Mouse (Mus musculus) CH12.LX (cell line): ENCODE measurements around the gene Amotl1. TPM values are rescaled to one million over a fixed set of nuclear protein-coding genes. Genes with fewer than 3 reads are reported as not detected.

ENCODE experiments used
- DNase-seq: peaks from one replicate; pipeline ENCODE4 v3.0.0-alpha.2; 2013; ENCODE audit errors: extremely low read depth
- H3K27ac ChIP-seq: 2 replicates; pipeline ENCODE4 v1.5.1; 2012; ENCODE audit warnings: low read depth, mild to moderate bottlenecking, control low read depth, moderate library complexity; ENCODE audit not compliant: insufficient read depth
- H3K27me3 ChIP-seq: replicated peaks from 2 replicates; pipeline ENCODE3; 2012; ENCODE audit warnings: inconsistent platforms
- H3K36me3 ChIP-seq, 2 experiments: replicated peaks in 1 of 2; 2 replicates each; pipeline versions ENCODE3 to v1.6.1; 2012; ENCODE audit warnings: inconsistent platforms in 1 of 2, low read length in 1 of 2, mild to moderate bottlenecking in 1 of 2, mixed read lengths in 1 of 2, moderate library complexity in 1 of 2; ENCODE audit not compliant: control insufficient read depth in 1 of 2, insufficient read depth in 1 of 2
- H3K4me1 ChIP-seq, 2 experiments: 2 replicates each; pipeline ENCODE4 v1.6.1; 2012; ENCODE audit warnings: inconsistent platforms in 1 of 2, moderate library complexity in 1 of 2; ENCODE audit not compliant: insufficient read depth in 2 of 2, control insufficient read depth in 1 of 2
- H3K4me2 ChIP-seq: 2 replicates; pipeline ENCODE4 v1.6.1; 2012; ENCODE audit warnings: low read depth, mild to moderate bottlenecking, control low read depth; ENCODE audit not compliant: poor library complexity, insufficient read depth, severe bottlenecking
- H3K4me3 ChIP-seq, 3 experiments: fragments of 150-350 bp in 1 of 3; sonication (generic) in 1 of 3; replicated peaks in 1 of 3; 2 replicates each; pipeline versions ENCODE3 to v1.5.1; 2011 to 2012; ENCODE audit warnings: low read depth in 2 of 3, low read length in 2 of 3, mild to moderate bottlenecking in 2 of 3, moderate library complexity in 2 of 3, control low read depth in 1 of 3, improper control_type of control experiment in 1 of 3, inconsistent platforms in 1 of 3, mixed read lengths in 1 of 3; ENCODE audit not compliant: poor library complexity in 1 of 3
- H3K79me2 ChIP-seq: replicated peaks from 2 replicates; pipeline ENCODE4 v1.6.1; 2012; ENCODE audit warnings: mild to moderate bottlenecking, moderate library complexity; ENCODE audit not compliant: control insufficient read depth, poor library complexity, insufficient read depth, severe bottlenecking; ENCODE audit errors: extremely low read depth
- H3K9ac ChIP-seq: 2 replicates; pipeline ENCODE4 v1.6.1; 2012; ENCODE audit warnings: low read depth, mild to moderate bottlenecking, control low read depth, moderate library complexity; ENCODE audit not compliant: insufficient read depth
- H3K9me3 ChIP-seq: replicated peaks from 2 replicates; pipeline ENCODE3; 2012; ENCODE audit warnings: low read length, inconsistent platforms, mixed read lengths
- CHD1 ChIP-seq: IDR thresholded peaks from 2 replicates; pipeline ENCODE4 v1.6.1; 2012; ENCODE audit warnings: low read depth, low read length, improper control_type of control experiment, inconsistent platforms
- ELF1 ChIP-seq: IDR thresholded peaks from 2 replicates; pipeline ENCODE4 v1.6.1; 2014; ENCODE audit warnings: low read depth, mild to moderate bottlenecking, inconsistent platforms, low read length, improper control_type of control experiment
- EP300 ChIP-seq: IDR thresholded peaks from 2 replicates; pipeline ENCODE4 v1.6.1; 2011; ENCODE audit warnings: low read length, improper control_type of control experiment
- ETS1 ChIP-seq: conservative IDR thresholded peaks from 2 replicates; pipeline ENCODE4 v1.6.1; 2012; ENCODE audit warnings: low read depth, mild to moderate bottlenecking, inconsistent platforms, low read length, improper control_type of control experiment, moderate library complexity
- HCFC1 ChIP-seq: IDR thresholded peaks from 2 replicates; pipeline ENCODE4 v1.6.1; 2012; ENCODE audit warnings: low read depth, mild to moderate bottlenecking, inconsistent platforms, low read length, improper control_type of control experiment
- IRF4 ChIP-seq: IDR thresholded peaks from 2 replicates; pipeline ENCODE4 v1.6.1; 2014; ENCODE audit warnings: low read depth, mild to moderate bottlenecking, inconsistent platforms, low read length, improper control_type of control experiment
- JUN ChIP-seq: IDR thresholded peaks from 2 replicates; pipeline ENCODE4 v1.6.1; 2011; ENCODE audit warnings: low read depth, mild to moderate bottlenecking, low read length, improper control_type of control experiment, moderate library complexity; ENCODE audit not compliant: insufficient read depth
- JUND ChIP-seq: conservative IDR thresholded peaks from 2 replicates; pipeline ENCODE4 v1.6.1; 2011; ENCODE audit warnings: low read depth, low read length, improper control_type of control experiment
- MAZ ChIP-seq: IDR thresholded peaks from 2 replicates; pipeline ENCODE4 v1.6.1; 2012; ENCODE audit warnings: low read depth, mild to moderate bottlenecking, inconsistent platforms, low read length, improper control_type of control experiment, moderate library complexity
- MEF2A ChIP-seq: IDR thresholded peaks from 2 replicates; pipeline ENCODE4 v1.6.1; 2014; ENCODE audit warnings: low read depth, mild to moderate bottlenecking, inconsistent platforms, low read length, improper control_type of control experiment, borderline replicate concordance
- MXI1 ChIP-seq: IDR thresholded peaks from 2 replicates; pipeline ENCODE4 v1.6.1; 2011; ENCODE audit warnings: mild to moderate bottlenecking, low read depth, low read length, improper control_type of control experiment
- MYC ChIP-seq: IDR thresholded peaks from 2 replicates; pipeline ENCODE4 v1.6.1; 2011; ENCODE audit warnings: low read depth, mild to moderate bottlenecking, improper control_type of control experiment, low read length
- NELFE ChIP-seq: IDR thresholded peaks from 2 replicates; pipeline ENCODE4 v1.6.1; 2011; ENCODE audit warnings: low read depth, low read length, improper control_type of control experiment
- NRF1 ChIP-seq: IDR thresholded peaks from 2 replicates; pipeline ENCODE4 v1.6.1; 2014; ENCODE audit warnings: low read depth, mild to moderate bottlenecking, inconsistent platforms, low read length, improper control_type of control experiment, moderate library complexity
- PAX5 ChIP-seq: IDR thresholded peaks from 2 replicates; pipeline ENCODE4 v1.6.1; 2012; ENCODE audit warnings: low read length, inconsistent platforms, mixed read lengths
- POLR2A ChIP-seq: IDR thresholded peaks from 2 replicates; pipeline ENCODE4 v1.6.1; 2011; ENCODE audit warnings: low read depth, mild to moderate bottlenecking, improper control_type of control experiment, low read length
- POLR2AphosphoS2 ChIP-seq: IDR thresholded peaks from 2 replicates; pipeline ENCODE4 v1.6.1; 2011; ENCODE audit warnings: low read depth, low read length, improper control_type of control experiment
- RAD21 ChIP-seq: IDR thresholded peaks from 2 replicates; pipeline ENCODE4 v1.6.1; 2011; ENCODE audit warnings: low read depth, mild to moderate bottlenecking, low read length, improper control_type of control experiment, moderate library complexity
- SIN3A ChIP-seq: IDR thresholded peaks from 2 replicates; pipeline ENCODE4 v1.6.1; 2012; ENCODE audit warnings: low read length, improper control_type of control experiment, inconsistent platforms
- UBTF ChIP-seq: IDR thresholded peaks from 2 replicates; pipeline ENCODE4 v1.6.1; 2012; ENCODE audit warnings: low read depth, mild to moderate bottlenecking, inconsistent platforms, low read length, improper control_type of control experiment, moderate library complexity
- USF1 ChIP-seq: IDR thresholded peaks from 2 replicates; pipeline ENCODE4 v1.6.1; 2014; ENCODE audit warnings: low read depth, mild to moderate bottlenecking, inconsistent platforms, low read length, improper control_type of control experiment
- USF2 ChIP-seq: conservative IDR thresholded peaks from 2 replicates; pipeline ENCODE4 v1.6.1; 2011; ENCODE audit warnings: low read depth, low read length, improper control_type of control experiment
- ZC3H11A ChIP-seq: IDR thresholded peaks from 2 replicates; pipeline ENCODE4 v1.6.1; 2012; ENCODE audit warnings: low read depth, mild to moderate bottlenecking, inconsistent platforms, low read length, improper control_type of control experiment
- ZMIZ1 ChIP-seq: IDR thresholded peaks from 2 replicates; pipeline ENCODE4 v1.6.1; 2012; ENCODE audit warnings: low read depth, mild to moderate bottlenecking, inconsistent platforms, low read length, improper control_type of control experiment
- dilution Hi-C: fragments of 300-500 bp; cut with MboI; formaldehyde crosslinking; loops from 2 replicates; pipeline ENCODE4 v1.14.3; 2020; ENCODE audit warnings: low sequenced_read_pairs; ENCODE audit not compliant: extremely low pct_unique_long_range_greater_than_20kb, extremely low pct_ligation_motif_present
- in situ Hi-C: fragments of 300-500 bp; cut with MboI; formaldehyde crosslinking; loops from 3 replicates; pipeline ENCODE4 v1.14.3; 2019; ENCODE audit warnings: low sequenced_read_pairs, low pct_ligation_motif_present, low pct_unique_long_range_greater_than_20kb, mixed read lengths
- polyA plus RNA-seq: library from polyadenylated mRNA; unstranded; fragments of >175 nt; gene quantifications from 2 replicates; pipeline ENCODE4 v1.2.1, GENCODE M21; 2012; ENCODE audit warnings: low read depth; ENCODE audit not compliant: insufficient read length
- total RNA-seq, 2 experiments: library from RNA; depleted of rRNA; stranded (reverse); fragments of 300-350 nt in 1 of 2; fragments of >200 nt in 1 of 2; gene quantifications; 2 replicates each; pipeline ENCODE4 v1.2.3; 2012 to 2014

Amotl1 gene
- total and polyA plus RNA-seq, 3 experiments: 0.93 to 2.7 (median 1.2) TPM

- H3K4me3 ChIP-seq: no peak overlapping the region
- dilution Hi-C loops (no loop called here), in situ Hi-C loops (no loop called here)
Observed at GRCm38 (mm10) chr9:14652761-14653160, 7.9 kb upstream of the Amotl1 start.

GRCm38 (mm10) chr9:14647849-14648248, 3.0 kb upstream of the Amotl1 start:
- in situ Hi-C loops: no loop called here

More at GRCm38 (mm10) chr9:14652761-14653160, 7.9 kb upstream of the Amotl1 start:
- H3K27ac ChIP-seq: no peak overlapping the region
- no peak for DNase-seq
- no peak overlapping the region for H3K4me2 ChIP-seq
- H3K9me3 ChIP-seq: no peaks in the 10 kb centered on the region
- TF ChIP-seq USF2: no peak
- TF ChIP-seq ZC3H11A: no peak
- TF ChIP-seq SIN3A: no peak
- no peak for TF ChIP-seq POLR2A
- no peak for TF ChIP-seq HCFC1
- no peak for TF ChIP-seq RAD21
- TF ChIP-seq JUND: no peak
- TF ChIP-seq NRF1: no peak
- TF ChIP-seq ZMIZ1: no peak
- no peak for TF ChIP-seq NELFE
- TF ChIP-seq MEF2A: no peak
- TF ChIP-seq POLR2AphosphoS2: no peak
- TF ChIP-seq ETS1: no peak
- no peak for TF ChIP-seq MXI1
- TF ChIP-seq IRF4: no peak
- no peak for TF ChIP-seq PAX5
- no peak for TF ChIP-seq ELF1
- TF ChIP-seq, all 38 proteins: peak for 0
- H3K27me3 ChIP-seq: no peaks in the 10 kb centered on the region
- H3K36me3 ChIP-seq: no peaks in the 10 kb centered on the region
- H3K9ac ChIP-seq: no peak overlapping the region
- no peaks in the 10 kb centered on the region for H3K79me2 ChIP-seq
- H3K4me1 ChIP-seq: peaks cover 1% of the 10 kb centered on the region in 2 experiments; a peak in 3 of 4 replicates

More at GRCm38 (mm10) chr9:14647849-14648248, 3.0 kb upstream of the Amotl1 start:
- Histone ChIP-seq H3K4me1 (peaks cover 8% of the 10 kb centered on the region in 2 experiments), H3K9me3 (peaks cover 3% of the 10 kb centered on the region), H3K4me2 (no peak overlapping the region), H3K36me3 (no peaks in the 10 kb centered on the region), H3K4me3 (no peak overlapping the region), H3K27ac (no peak overlapping the region), H3K79me2 (no peaks in the 10 kb centered on the region), H3K27me3 (no peaks in the 10 kb centered on the region), H3K9ac (no peak overlapping the region)
- DNase-seq: no peak
- dilution Hi-C loops: no loop called here
- TF ChIP-seq USF1 (no peak), ELF1 (no peak), NRF1 (no peak), RAD21 (no peak), POLR2A (no peak), MYC (no peak), CHD1 (no peak), JUN (no peak), UBTF (no peak), ETS1 (no peak), ZMIZ1 (no peak), MAZ (no peak), EP300 (no peak), HCFC1 (no peak)
